Mouse (Mus musculus) mouse embryonic stem cell (cell line): ENCODE measurements around the gene Cps1.

Experiments
- in situ Hi-C, 2 experiments: fragments of 300-500 bp; cut with MboI; formaldehyde crosslinking; loops; 1 replicate in 1 of 2; 3 replicates in 1 of 2; pipeline ENCODE4 v1.14.3; 2019 to 2020; ENCODE audit warnings: low sequenced_read_pairs in 2 of 2, low pct_unique_long_range_greater_than_20kb in 1 of 2, mixed read lengths in 1 of 2; ENCODE audit not compliant: unreplicated experiment in 1 of 2

The Cps1 gene

GRCm38 (mm10) chr1:67218339-67218944, 95.6 kb downstream of the Cps1 start:
- in situ Hi-C loops: no loop called here

GRCm38 (mm10) chr1:67223666-67224065, 100.8 kb downstream of the Cps1 start:
- in situ Hi-C loops: no loop called here

- in situ Hi-C loops: no loop called here
Measured at GRCm38 (mm10) chr1:67234861-67235260, 112.0 kb downstream of the Cps1 start.

GRCm38 (mm10) chr1:67235468-67236217, 112.8 kb downstream of the Cps1 start:
- in situ Hi-C loops: no loop called here

GRCm38 (mm10) chr1:67238446-67238845, 115.6 kb downstream of the Cps1 start:
- in situ Hi-C loops: no loop called here

GRCm38 (mm10) chr1:67238941-67239340, 116.1 kb downstream of the Cps1 start:
- in situ Hi-C loops: no loop called here

DNA sequence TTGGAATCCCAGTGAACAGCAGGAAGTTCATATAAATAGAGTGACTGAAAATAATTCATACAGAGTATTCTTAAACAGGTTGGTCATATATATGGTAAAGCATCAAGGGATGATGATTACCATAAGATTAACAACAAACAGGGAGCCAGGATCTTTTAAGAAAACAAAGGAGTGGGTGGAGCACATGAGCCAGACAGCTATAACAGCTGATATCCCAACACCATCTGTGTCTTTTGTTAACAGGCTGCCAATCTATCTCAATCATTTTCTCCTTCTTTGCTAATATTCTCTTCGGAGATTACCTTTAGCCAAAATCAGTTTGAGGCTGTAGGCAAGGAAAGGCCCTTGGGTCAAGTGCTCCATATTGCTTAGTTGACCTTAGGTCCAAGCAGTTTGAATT, 142.4 kb downstream of the Cps1 start:
- in situ Hi-C loops: no loop called here

DNA sequence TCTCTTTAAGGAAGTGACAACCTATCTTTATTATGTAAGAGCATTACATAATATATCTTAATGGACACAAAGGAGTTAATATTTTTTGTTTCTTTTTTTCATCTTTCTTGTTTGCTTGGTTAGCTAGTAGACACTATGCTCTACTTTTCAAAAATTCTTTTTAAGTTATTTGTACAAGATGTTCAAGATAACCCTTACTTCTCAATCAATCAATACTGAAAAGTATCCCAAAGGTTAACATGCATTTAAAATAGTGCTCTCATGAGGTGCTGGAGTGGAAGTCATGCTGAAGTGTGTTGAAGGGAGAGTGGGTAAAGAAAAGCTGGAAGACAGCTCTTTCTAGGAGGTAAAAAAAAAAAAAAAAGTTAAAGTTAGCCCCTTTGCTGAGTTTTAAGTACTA, 145.1 kb downstream of the Cps1 start:
- in situ Hi-C loops: no loop called here

- in situ Hi-C loops: no loop called here
Measured at GRCm38 (mm10) chr1:67268450-67268849, 145.6 kb downstream of the Cps1 start.

DNA sequence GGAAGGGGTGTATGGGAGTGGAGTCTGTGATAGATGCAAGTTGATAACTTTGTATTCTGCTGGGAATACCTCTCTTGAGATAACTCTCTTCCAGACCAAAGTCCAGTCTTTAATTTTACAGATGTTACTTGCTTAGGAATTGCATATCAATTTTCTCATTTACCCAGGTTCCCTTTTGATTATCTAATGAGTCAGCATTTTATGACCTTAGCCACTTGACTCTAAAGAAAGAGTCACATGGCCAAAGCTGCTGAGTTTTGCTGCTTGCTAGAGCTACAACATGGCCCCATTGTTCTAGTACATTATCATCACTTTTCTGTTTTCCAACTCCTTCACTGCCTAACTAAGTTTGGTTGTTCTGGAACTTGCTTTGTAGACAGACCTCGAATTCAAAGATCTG, 153.4 kb downstream of the Cps1 start:
- in situ Hi-C loops: no loop called here
